Mouse (Mus musculus) hindbrain, embryonic 16.5 days (tissue): ENCODE results near the gene Lyve1. TPM values are rescaled to one million over a fixed set of nuclear protein-coding genes. Genes with fewer than 3 reads are reported as not detected.

Experiments used
- ATAC-seq: fragments of 200-750 bp; cut with Nextera tagmentation; 2 replicates; pipeline ENCODE4 v1.8.0; 2017; ENCODE audit warnings: moderate TSS enrichment, moderate library complexity
- H3K27ac ChIP-seq: fragments of 300-500 bp; sonication (generic); 2 replicates; pipeline ENCODE4 v1.5.1; 2014; ENCODE audit warnings: low read depth, mild to moderate bottlenecking, control low read depth, low read length, moderate library complexity
- H3K27me3 ChIP-seq: fragments of 300-500 bp; sonication (generic); replicated peaks from 2 replicates; pipeline ENCODE4 v1.6.1; 2014; ENCODE audit warnings: low read length; ENCODE audit not compliant: control insufficient read depth, insufficient read depth
- H3K36me3 ChIP-seq: fragments of 300-500 bp; sonication (generic); 2 replicates; pipeline ENCODE4 v1.6.1; 2014; ENCODE audit warnings: mild to moderate bottlenecking, low read length, moderate library complexity, mixed read lengths; ENCODE audit not compliant: control insufficient read depth, insufficient read depth
- H3K4me1 ChIP-seq: fragments of 300-500 bp; sonication (generic); 2 replicates; pipeline ENCODE4 v1.6.1; 2014; ENCODE audit warnings: low read depth, low read length; ENCODE audit not compliant: control insufficient read depth, insufficient read depth
- H3K4me2 ChIP-seq: fragments of 300-500 bp; sonication (generic); 2 replicates; pipeline ENCODE4 v1.6.1; 2014; ENCODE audit warnings: mild to moderate bottlenecking, low read length, control low read depth, moderate library complexity
- H3K4me3 ChIP-seq: fragments of 300-500 bp; sonication (generic); 2 replicates; pipeline ENCODE4 v1.5.1; 2014; ENCODE audit warnings: mild to moderate bottlenecking, low read length, control low read depth, moderate library complexity
- H3K9ac ChIP-seq: fragments of 300-500 bp; sonication (generic); 2 replicates; pipeline ENCODE4 v1.6.1; 2014; ENCODE audit warnings: low read depth, mild to moderate bottlenecking, control low read depth, low read length, moderate library complexity
- H3K9me3 ChIP-seq: fragments of 300-500 bp; sonication (generic); 2 replicates; pipeline ENCODE4 v1.6.1; 2014; ENCODE audit warnings: mild to moderate bottlenecking, low read length, moderate library complexity; ENCODE audit not compliant: control insufficient read depth
- whole genome bisulfite sequencing: fragments of 180-500 bp; shearing (Covaris S2); extraction: QIAGEN DNeasy Blood & Tissue Kit; methylation state at CpG from one replicate; pipeline ENCODE4 v1.1.7; 2014; 5-methylcytosine and 5-hydroxymethylcytosine counted together
- polyA plus RNA-seq: library from polyadenylated mRNA; unstranded; fragments of >200 nt; fragmentation: Nextera tagmentation; extraction: Ambion mirVana; gene quantifications from 2 replicates; pipeline ENCODE4 v1.2.1, GENCODE M21; 2015

Lyve1 gene
- polyA plus RNA-seq, 1 experiment from 2014 or later: 5.6 TPM

- 85% methylated on average over 1 of the region's 1 CpGs for WGBS
- Histone ChIP-seq H3K27ac (no peak overlapping the region), H3K4me1 (no peaks in the 10 kb centered on the region), H3K9me3 (no peaks in the 10 kb centered on the region), H3K27me3 (no peaks in the 10 kb centered on the region), H3K4me2 (no peak overlapping the region), H3K9ac (no peak overlapping the region), H3K4me3 (no peak overlapping the region), H3K36me3 (no peaks in the 10 kb centered on the region)
- no peak for ATAC-seq
These were observed 7.4 kb downstream of the Lyve1 start for GRCm38 (mm10) chr7:110855604-110856003.

- ATAC-seq: no peak
- H3K9me3 ChIP-seq: no peaks in the 10 kb centered on the region
- H3K4me1 ChIP-seq: no peaks in the 10 kb centered on the region
- H3K27ac ChIP-seq: no peak overlapping the region
- no peaks in the 10 kb centered on the region for H3K36me3 ChIP-seq
- WGBS: 71% methylated on average over 8 of the region's 8 CpGs
- H3K9ac ChIP-seq: no peak overlapping the region
- no peak overlapping the region for H3K4me3 ChIP-seq
- H3K4me2 ChIP-seq: no peak overlapping the region
- no peaks in the 10 kb centered on the region for H3K27me3 ChIP-seq
These were observed 8.0 kb downstream of the Lyve1 start for GRCm38 (mm10) chr7:110854927-110855546.

- no peak overlapping the region for H3K9ac ChIP-seq
- H3K4me2 ChIP-seq: no peak overlapping the region
- no peaks in the 10 kb centered on the region for H3K9me3 ChIP-seq
- no peak overlapping the region for H3K4me3 ChIP-seq
- 52% methylated on average over 3 of the region's 3 CpGs for WGBS
- H3K4me1 ChIP-seq: no peaks in the 10 kb centered on the region
- no peaks in the 10 kb centered on the region for H3K36me3 ChIP-seq
- no peak overlapping the region for H3K27ac ChIP-seq
- no peaks in the 10 kb centered on the region for H3K27me3 ChIP-seq
- ATAC-seq: no peak
These were observed 8.5 kb downstream of the Lyve1 start for GRCm38 (mm10) chr7:110854519-110854918.

GRCm38 (mm10) chr7:110853611-110854010 lies 9.4 kb downstream of the Lyve1 start:
- Histone ChIP-seq H3K4me1 (no peaks in the 10 kb centered on the region), H3K9ac (no peak overlapping the region), H3K4me2 (no peak overlapping the region), H3K27me3 (no peaks in the 10 kb centered on the region), H3K36me3 (no peaks in the 10 kb centered on the region), H3K4me3 (no peak overlapping the region), H3K27ac (no peak overlapping the region), H3K9me3 (no peaks in the 10 kb centered on the region)
- WGBS: 65% methylated on average over 10 of the region's 10 CpGs
- ATAC-seq: no peak

- H3K36me3 ChIP-seq: no peaks in the 10 kb centered on the region
- no peak overlapping the region for H3K9ac ChIP-seq
- no peaks in the 10 kb centered on the region for H3K27me3 ChIP-seq
- H3K4me2 ChIP-seq: no peak overlapping the region
- no peaks in the 10 kb centered on the region for H3K9me3 ChIP-seq
- H3K4me1 ChIP-seq: no peaks in the 10 kb centered on the region
- H3K4me3 ChIP-seq: no peak overlapping the region
- H3K27ac ChIP-seq: no peak overlapping the region
- WGBS: 82% methylated on average over 7 of the region's 7 CpGs
- ATAC-seq: no peak
These were observed 11.4 kb downstream of the Lyve1 start for GRCm38 (mm10) chr7:110851541-110852203.

GRCm38 (mm10) chr7:110848371-110848770 lies 14.7 kb downstream of the Lyve1 start:
- Histone ChIP-seq H3K27ac (no peak overlapping the region), H3K4me1 (peaks cover under 1% of the 10 kb centered on the region; the same call in 1 of the 2 replicates), H3K9me3 (no peaks in the 10 kb centered on the region), H3K4me2 (no peak overlapping the region), H3K27me3 (no peaks in the 10 kb centered on the region), H3K4me3 (no peak overlapping the region), H3K36me3 (no peaks in the 10 kb centered on the region), H3K9ac (no peak overlapping the region)
- ATAC-seq: no peak
- 94% methylated on average over 1 of the region's 1 CpGs for WGBS

- no peak for ATAC-seq
- Histone ChIP-seq H3K9ac (no peak overlapping the region), H3K9me3 (no peaks in the 10 kb centered on the region), H3K27me3 (no peaks in the 10 kb centered on the region), H3K4me3 (no peak overlapping the region), H3K4me2 (no peak overlapping the region), H3K27ac (no peak overlapping the region), H3K4me1 (peaks cover 2% of the 10 kb centered on the region; the same call in 1 of the 2 replicates), H3K36me3 (no peaks in the 10 kb centered on the region)
- 83% methylated on average over 2 of the region's 2 CpGs for WGBS
These were observed 15.7 kb downstream of the Lyve1 start for GRCm38 (mm10) chr7:110847321-110847720.

- Histone ChIP-seq H3K9me3 (no peaks in the 10 kb centered on the region), H3K4me1 (peaks cover 2% of the 10 kb centered on the region; the same call in 1 of the 2 replicates), H3K4me2 (peak within 1 kb of the TSS; percentile 82), H3K9ac (peak within 1 kb of the TSS; percentile 95), H3K27ac (peak within 1 kb of the TSS; percentile 93), H3K4me3 (peak within 1 kb of the TSS; percentile 94), H3K36me3 (no peaks in the 10 kb centered on the region), H3K27me3 (no peaks in the 10 kb centered on the region)
- under 1% methylated on average over 42 of the region's 42 CpGs for WGBS
- peak; percentile 97 for ATAC-seq
These were observed 18.8 kb downstream of the Lyve1 start, which contains the start of gene Rnf141 for GRCm38 (mm10) chr7:110843916-110844874. TSS of gene Rnf141 (minus strand) at chr7:110844457.

GRCm38 (mm10) chr7:110840332-110840731 lies 22.7 kb downstream of the Lyve1 start:
- Histone ChIP-seq H3K4me1 (peaks cover 2% of the 10 kb centered on the region; the same call in 1 of the 2 replicates), H3K4me3 (no peak overlapping the region), H3K9me3 (no peaks in the 10 kb centered on the region), H3K4me2 (no peak overlapping the region), H3K9ac (no peak overlapping the region), H3K36me3 (no peaks in the 10 kb centered on the region), H3K27me3 (no peaks in the 10 kb centered on the region), H3K27ac (no peak overlapping the region)
- no peak for ATAC-seq
- 89% methylated on average over 4 of the region's 4 CpGs for WGBS
